Comparison of ENCODE assay signal across 24 mouse cellular contexts in the genomic region with DNA sequence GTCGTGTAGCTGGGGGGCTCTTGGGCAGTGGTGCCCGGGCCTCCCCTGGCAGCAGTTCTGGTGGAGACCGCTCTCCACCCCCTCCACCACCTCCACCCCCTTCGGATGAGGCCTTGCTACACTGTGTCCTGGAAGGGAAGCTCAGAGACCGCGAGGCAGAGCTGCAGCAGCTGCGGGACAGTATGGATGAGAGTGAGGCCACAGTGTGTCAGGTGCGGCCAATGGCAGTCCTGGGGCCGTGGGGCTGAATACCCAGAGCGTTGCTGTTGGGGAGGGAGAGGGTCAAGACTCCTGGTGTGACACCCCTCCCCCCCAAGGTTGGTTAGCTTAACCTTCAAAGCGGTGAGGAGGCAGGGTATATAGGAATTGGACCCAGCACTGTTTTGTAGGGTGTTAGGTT. TPM values are rescaled to one million over a fixed set of nuclear protein-coding genes. Genes with fewer than 3 reads are reported as not detected.
DNase-seq lines count a peak whose midpoint lies in the region; ATAC-seq lines count a peak whose summit lies in the region.
"Had no signal": no experiment of that assay in that cellular context is flagged by ENCODE, and none has a peak within 500 bp of the region (broad histone marks: within the 10 kb centered on the region; RNA-seq: fewer than 3 reads in every experiment).

No protein-coding gene starts in this region.

- WGBS in hindbrain, embryonic 11.5 days: 86% methylated on average over 11 of the region's 11 CpGs
- WGBS in hindbrain, embryonic 12.5 days: 77% methylated on average over 11 of the region's 11 CpGs
- 87% methylated on average over 11 of the region's 11 CpGs for WGBS in midbrain, embryonic 16.5 days
- 84% methylated on average over 11 of the region's 11 CpGs for WGBS in midbrain, embryonic 15.5 days
- WGBS in neural tube, embryonic 14.5 days: 85% methylated on average over 11 of the region's 11 CpGs

- peaks cover 6% of the 10 kb centered on the region for H3K4me1 ChIP-seq in hindbrain, embryonic 11.5 days (replicated peaks; ENCODE audit: control insufficient read depth, insufficient read depth, low read length)
- peaks cover 39% of the 10 kb centered on the region for H3K4me1 ChIP-seq in hindbrain, embryonic 12.5 days
- H3K4me1 ChIP-seq in midbrain, embryonic 16.5 days (ENCODE audit: control insufficient read depth, insufficient read depth, low read length): peaks cover under 1% of the 10 kb centered on the region
- H3K4me1 ChIP-seq in midbrain, embryonic 15.5 days: peaks cover 21% of the 10 kb centered on the region
- peaks cover 13% of the 10 kb centered on the region; the same call in 1 of the 2 replicates for H3K4me1 ChIP-seq in neural tube, embryonic 14.5 days (ENCODE audit: control insufficient read depth, insufficient read depth, low read length)

- no peak overlapping the region for H3K9ac ChIP-seq in hindbrain, embryonic 11.5 days (ENCODE audit: low read depth, low read length)
- H3K9ac ChIP-seq in hindbrain, embryonic 12.5 days: no peak overlapping the region
- no peak overlapping the region for H3K9ac ChIP-seq in midbrain, embryonic 16.5 days (ENCODE audit: low read depth, low read length)
- no peak overlapping the region for H3K9ac ChIP-seq in midbrain, embryonic 15.5 days
- H3K9ac ChIP-seq in neural tube, embryonic 14.5 days (replicated peaks; ENCODE audit: low read depth, low read length): 0 out of 2 replicates have a peak overlapping the region, but pooled peaks have one; percentile 21
- H3K9ac ChIP-seq: embryonic facial prominence, embryonic 15.5 days; hindbrain, embryonic 15.5 days had no signal

- 0 out of 2 replicates have a peak, but pooled peaks have one; percentile 28 for ATAC-seq in hindbrain, embryonic 11.5 days (ENCODE audit: low FRiP score)
- no peak for ATAC-seq in hindbrain, embryonic 12.5 days (ENCODE audit: low FRiP score)
- ATAC-seq in midbrain, embryonic 16.5 days: peak; percentile 26; the same call in 1 of the 2 replicates
- no peak; the same call in 1 of the 2 replicates for ATAC-seq in midbrain, embryonic 15.5 days (replicated peaks)
- ATAC-seq in neural tube, embryonic 14.5 days (ENCODE audit: low read depth): no peak
- ATAC-seq: activated CD4-positive, CD25-positive, alpha-beta regulatory T cell, adult 4 months; intestine, postnatal 0 days had no signal

- no peak overlapping the region for H3K4me3 ChIP-seq in hindbrain, embryonic 11.5 days (ENCODE audit: low read depth, low read length)
- no peak overlapping the region for H3K4me3 ChIP-seq in hindbrain, embryonic 12.5 days
- no peak overlapping the region for H3K4me3 ChIP-seq in midbrain, embryonic 16.5 days (ENCODE audit: low read depth, low read length)
- H3K4me3 ChIP-seq in midbrain, embryonic 15.5 days: no peak overlapping the region
- H3K4me3 ChIP-seq in neural tube, embryonic 14.5 days (ENCODE audit: low read depth, low read length): no peak overlapping the region
- H3K4me3 ChIP-seq: embryonic facial prominence, embryonic 15.5 days; hindbrain, embryonic 15.5 days; left cerebral cortex, adult 2 months had no signal

- peaks cover 30% of the 10 kb centered on the region for H3K36me3 ChIP-seq in hindbrain, embryonic 11.5 days (ENCODE audit: control insufficient read depth, insufficient read depth, low read length)
- H3K36me3 ChIP-seq in hindbrain, embryonic 12.5 days: peaks cover 56% of the 10 kb centered on the region
- H3K36me3 ChIP-seq in midbrain, embryonic 16.5 days (ENCODE audit: control insufficient read depth, insufficient read depth, low read length): peaks cover 13% of the 10 kb centered on the region; the same call in 1 of the 2 replicates
- peaks cover 12% of the 10 kb centered on the region; the same call in 1 of the 2 replicates for H3K36me3 ChIP-seq in midbrain, embryonic 15.5 days (replicated peaks)
- peaks cover 35% of the 10 kb centered on the region for H3K36me3 ChIP-seq in neural tube, embryonic 14.5 days (ENCODE audit: control insufficient read depth, insufficient read depth, low read length)

- H3K4me2 ChIP-seq in hindbrain, embryonic 11.5 days (replicated peaks; ENCODE audit: low read depth, low read length): no peak overlapping the region
- no peak overlapping the region for H3K4me2 ChIP-seq in hindbrain, embryonic 12.5 days (replicated peaks)
- no peak overlapping the region for H3K4me2 ChIP-seq in midbrain, embryonic 16.5 days (ENCODE audit: low read length)
- H3K4me2 ChIP-seq in midbrain, embryonic 15.5 days: no peak overlapping the region
- no peak overlapping the region for H3K4me2 ChIP-seq in neural tube, embryonic 14.5 days (ENCODE audit: low read depth, low read length)
- H3K4me2 ChIP-seq: embryonic facial prominence, embryonic 15.5 days; hindbrain, embryonic 15.5 days had no signal

- no peaks in the 10 kb centered on the region for H3K9me3 ChIP-seq in hindbrain, embryonic 11.5 days (ENCODE audit: control insufficient read depth, low read length)
- H3K9me3 ChIP-seq in hindbrain, embryonic 12.5 days (replicated peaks): no peaks in the 10 kb centered on the region
- H3K9me3 ChIP-seq in midbrain, embryonic 16.5 days (replicated peaks; ENCODE audit: control insufficient read depth, low read length, poor library complexity, severe bottlenecking): no peaks in the 10 kb centered on the region
- H3K9me3 ChIP-seq in midbrain, embryonic 15.5 days: no peaks in the 10 kb centered on the region
- H3K9me3 ChIP-seq in neural tube, embryonic 14.5 days (ENCODE audit: control insufficient read depth, low read length): no peaks in the 10 kb centered on the region
- H3K9me3 ChIP-seq: embryonic facial prominence, embryonic 15.5 days; hindbrain, embryonic 15.5 days; megakaryocyte, embryonic 14.5 days had no signal

- no peak overlapping the region for H3K27ac ChIP-seq in hindbrain, embryonic 11.5 days (ENCODE audit: low read depth, low read length)
- H3K27ac ChIP-seq in hindbrain, embryonic 12.5 days: no peak overlapping the region
- H3K27ac ChIP-seq in midbrain, embryonic 16.5 days (ENCODE audit: low read length): no peak overlapping the region
- no peak overlapping the region for H3K27ac ChIP-seq in midbrain, embryonic 15.5 days
- no peak overlapping the region for H3K27ac ChIP-seq in neural tube, embryonic 14.5 days (ENCODE audit: low read depth, low read length)
- H3K27ac ChIP-seq: embryonic facial prominence, embryonic 15.5 days; hindbrain, embryonic 15.5 days; left cerebral cortex, adult 2 months had no signal

- H3K27me3 ChIP-seq in hindbrain, embryonic 11.5 days (ENCODE audit: control insufficient read depth, insufficient read depth, low read length): no peaks in the 10 kb centered on the region
- H3K27me3 ChIP-seq in hindbrain, embryonic 12.5 days: no peaks in the 10 kb centered on the region
- no peaks in the 10 kb centered on the region for H3K27me3 ChIP-seq in midbrain, embryonic 16.5 days (ENCODE audit: control insufficient read depth, insufficient read depth, low read depth, low read length)
- H3K27me3 ChIP-seq in midbrain, embryonic 15.5 days (replicated peaks): no peaks in the 10 kb centered on the region
- no peaks in the 10 kb centered on the region for H3K27me3 ChIP-seq in neural tube, embryonic 14.5 days (ENCODE audit: control insufficient read depth, insufficient read depth, low read length)
- H3K27me3 ChIP-seq: embryonic facial prominence, embryonic 15.5 days; hindbrain, embryonic 15.5 days had no signal

- peak; percentile 48 for DNase-seq in cerebellum, adult 11-12 months
- no peak for DNase-seq in cerebellum, adult 18-20 months
- DNase-seq in hindbrain, embryonic 11.5 days (ENCODE audit: low spot score): no peak
- no peak for DNase-seq in ovary, postnatal 14 days (ENCODE audit: low spot score)
- DNase-seq: adrenal gland, postnatal 14 days; cerebellum, adult 11 months; cerebellum, postnatal 25 days; embryo, embryonic 11 days; left cerebral cortex, postnatal 4 days; liver; lung, adult 18-20 months; lung, postnatal 14 days; retina, postnatal 1 day; right cerebral cortex, postnatal 4 days had no signal

RNA-seq across cellular contexts. Expression of gene Lzts2, which starts 9.8 kb away (rescaled TPM):
- polyA plus RNA-seq in hindbrain, embryonic 11.5 days (2014; fragmentation: Nextera tagmentation; extraction: Ambion mirVana): 39.7 and 41.0 TPM in 2 replicates
- polyA plus RNA-seq in hindbrain, embryonic 12.5 days (2016; fragmentation: Nextera tagmentation; extraction: Ambion mirVana): 71.0 and 72.1 TPM in 2 replicates
- polyA plus RNA-seq in midbrain, embryonic 16.5 days (2015; fragmentation: Nextera tagmentation; extraction: Ambion mirVana): 15.5 and 17.2 TPM in 2 replicates
- polyA plus RNA-seq in midbrain, embryonic 15.5 days (2015; fragmentation: Nextera tagmentation; extraction: Ambion mirVana): 25.2 and 28.6 TPM in 2 replicates
- polyA plus RNA-seq in neural tube, embryonic 14.5 days (2014; fragmentation: Nextera tagmentation; extraction: Ambion mirVana): 16.1 and 20.3 TPM in 2 replicates

RNA-seq across cellular contexts. Expression of gene Mrpl43, which starts 17.8 kb away (rescaled TPM):
- 69.0 and 75.0 TPM in 2 replicates for polyA plus RNA-seq in hindbrain, embryonic 11.5 days (2014; fragmentation: Nextera tagmentation; extraction: Ambion mirVana)
- 79.4 and 81.6 TPM in 2 replicates for polyA plus RNA-seq in hindbrain, embryonic 12.5 days (2016; fragmentation: Nextera tagmentation; extraction: Ambion mirVana)
- polyA plus RNA-seq in midbrain, embryonic 16.5 days (2015; fragmentation: Nextera tagmentation; extraction: Ambion mirVana): 88.6 and 92.9 TPM in 2 replicates
- 86.9 and 88.0 TPM in 2 replicates for polyA plus RNA-seq in midbrain, embryonic 15.5 days (2015; fragmentation: Nextera tagmentation; extraction: Ambion mirVana)
- 82.0 and 88.0 TPM in 2 replicates for polyA plus RNA-seq in neural tube, embryonic 14.5 days (2014; fragmentation: Nextera tagmentation; extraction: Ambion mirVana)

RNA-seq across cellular contexts. Expression of gene Twnk, which starts 18.5 kb away (rescaled TPM):
- 15.0 and 16.6 TPM in 2 replicates for polyA plus RNA-seq in hindbrain, embryonic 11.5 days (2014; fragmentation: Nextera tagmentation; extraction: Ambion mirVana)
- polyA plus RNA-seq in hindbrain, embryonic 12.5 days (2016; fragmentation: Nextera tagmentation; extraction: Ambion mirVana): 19.7 and 21.7 TPM in 2 replicates
- 13.6 and 16.0 TPM in 2 replicates for polyA plus RNA-seq in midbrain, embryonic 16.5 days (2015; fragmentation: Nextera tagmentation; extraction: Ambion mirVana)
- 15.9 and 17.2 TPM in 2 replicates for polyA plus RNA-seq in midbrain, embryonic 15.5 days (2015; fragmentation: Nextera tagmentation; extraction: Ambion mirVana)
- 10.2 and 12.8 TPM in 2 replicates for polyA plus RNA-seq in neural tube, embryonic 14.5 days (2014; fragmentation: Nextera tagmentation; extraction: Ambion mirVana)

RNA-seq across cellular contexts. Expression of gene Pdzd7, which starts 21.5 kb away (rescaled TPM):
- 0.62 TPM in 1 of 2 replicates, not detected in the other for polyA plus RNA-seq in hindbrain, embryonic 11.5 days (2014; fragmentation: Nextera tagmentation; extraction: Ambion mirVana)
- polyA plus RNA-seq in hindbrain, embryonic 12.5 days (2016; fragmentation: Nextera tagmentation; extraction: Ambion mirVana): 0.72 and 0.81 TPM in 2 replicates
- 2.9 and 3.9 TPM in 2 replicates for polyA plus RNA-seq in midbrain, embryonic 16.5 days (2015; fragmentation: Nextera tagmentation; extraction: Ambion mirVana)
- 3.2 and 4.1 TPM in 2 replicates for polyA plus RNA-seq in midbrain, embryonic 15.5 days (2015; fragmentation: Nextera tagmentation; extraction: Ambion mirVana)
- 2.3 and 2.5 TPM in 2 replicates for polyA plus RNA-seq in neural tube, embryonic 14.5 days (2014; fragmentation: Nextera tagmentation; extraction: Ambion mirVana)

RNA-seq across cellular contexts. Expression of gene Sfxn3, which starts 23.3 kb away (rescaled TPM):
- 22.7 and 23.8 TPM in 2 replicates for polyA plus RNA-seq in hindbrain, embryonic 11.5 days (2014; fragmentation: Nextera tagmentation; extraction: Ambion mirVana)
- 38.2 and 41.6 TPM in 2 replicates for polyA plus RNA-seq in hindbrain, embryonic 12.5 days (2016; fragmentation: Nextera tagmentation; extraction: Ambion mirVana)
- polyA plus RNA-seq in midbrain, embryonic 16.5 days (2015; fragmentation: Nextera tagmentation; extraction: Ambion mirVana): 95.9 and 101 TPM in 2 replicates
- 89.6 and 97.2 TPM in 2 replicates for polyA plus RNA-seq in midbrain, embryonic 15.5 days (2015; fragmentation: Nextera tagmentation; extraction: Ambion mirVana)
- 73.7 and 79.6 TPM in 2 replicates for polyA plus RNA-seq in neural tube, embryonic 14.5 days (2014; fragmentation: Nextera tagmentation; extraction: Ambion mirVana)

Comparison
In these comparisons a context has a peak if more than half of its experiments do, and no peak if none do; other contexts are left out.
1. ATAC-seq: peak in hindbrain, embryonic 11.5 days (single experiment) and midbrain, embryonic 16.5 days (single experiment); none in hindbrain, embryonic 12.5 days (single experiment), midbrain, embryonic 15.5 days (single experiment) and neural tube, embryonic 14.5 days (single experiment).